Mouse (Mus musculus): ENCODE measurements at regions not wholly inside any gene's neighbourhood (a gene's known extent, or its start where the extent isn't known, plus 50 kb on each side); places are given as distances from the start of the nearest gene placed in this dataset.

DNA sequence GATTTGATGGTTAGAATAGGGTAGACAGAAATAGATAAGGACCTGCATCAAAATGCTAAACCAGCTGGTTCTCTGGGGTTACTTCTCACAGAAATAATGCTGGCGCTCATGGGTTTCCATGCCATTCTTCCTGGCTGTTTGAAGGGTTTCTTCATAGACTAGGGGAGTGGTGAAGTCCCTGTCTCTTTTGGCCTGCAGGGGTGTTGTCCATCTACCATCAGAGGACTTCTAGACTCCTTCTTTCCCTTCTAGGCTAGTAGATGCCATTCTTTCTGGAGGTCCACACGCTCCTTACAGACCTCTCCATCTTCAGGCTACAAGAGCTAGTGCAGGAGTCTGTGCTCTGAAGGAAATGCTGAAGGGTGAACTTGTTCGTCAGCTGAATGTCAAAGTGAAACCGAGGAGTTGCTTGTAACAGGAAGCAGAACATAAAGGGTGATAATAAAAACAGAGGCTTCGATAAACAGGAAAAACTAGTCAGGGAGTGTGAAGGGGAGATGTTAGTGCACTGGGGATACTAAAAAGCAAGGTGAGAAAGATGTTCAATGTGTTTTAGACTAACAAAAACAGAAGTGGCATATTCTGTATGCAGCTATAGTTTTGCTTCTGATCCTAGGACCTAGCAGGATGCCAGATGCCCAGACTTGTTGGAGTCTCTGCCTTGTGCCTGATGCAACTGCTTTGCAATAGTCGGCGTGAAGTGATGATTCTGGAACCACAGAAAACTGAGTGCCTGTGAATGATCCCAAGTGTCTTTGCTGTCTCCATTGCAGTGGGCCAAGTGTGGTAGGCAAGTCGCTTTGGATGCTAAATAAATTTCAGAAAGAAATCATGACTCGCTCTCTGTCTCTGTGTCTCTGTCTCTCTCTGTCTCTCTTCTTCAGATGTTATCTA, 335.1 kb downstream of the Rnd3 start:
- no peak for TF ChIP-seq CTCF (IDR thresholded peaks at IDR 0.05; ENCODE audit: insufficient read depth, low read depth, low read length)
- no peak for TF ChIP-seq POLR2A (IDR thresholded peaks at IDR 0.05; ENCODE audit: insufficient read depth, low read depth, low read length)
